Mouse (Mus musculus) forebrain, embryonic 10.5 days (tissue): Measurements from ENCODE around the gene Rpl31. TPM values are rescaled to one million over a fixed set of nuclear protein-coding genes. Genes with fewer than 3 reads are reported as not detected.

ENCODE experiments used
- DNase-seq: peaks from one replicate; pipeline ENCODE4 v3.0.0-alpha.2; 2017; ENCODE audit warnings: low spot score; ENCODE audit errors: extremely low spot score
- H3K27ac ChIP-seq: fragments of 300-500 bp; sonication (generic); 2 replicates; pipeline ENCODE4 v1.5.1; 2016; ENCODE audit warnings: mild to moderate bottlenecking
- H3K27me3 ChIP-seq: fragments of 300-500 bp; sonication (generic); 2 replicates; pipeline ENCODE4 v1.6.1; 2016; ENCODE audit warnings: mild to moderate bottlenecking; ENCODE audit not compliant: poor library complexity, severe bottlenecking
- H3K36me3 ChIP-seq: fragments of 300-500 bp; sonication (generic); replicated peaks from 2 replicates; pipeline ENCODE4 v1.6.1; 2016; ENCODE audit warnings: mild to moderate bottlenecking, moderate library complexity
- H3K4me1 ChIP-seq: fragments of 300-500 bp; sonication (generic); 2 replicates; pipeline ENCODE4 v1.6.1; 2016
- H3K4me3 ChIP-seq: fragments of 300-500 bp; sonication (generic); 2 replicates; pipeline ENCODE4 v1.5.1; 2016; ENCODE audit warnings: mild to moderate bottlenecking, moderate library complexity
- H3K9me3 ChIP-seq: fragments of 300-500 bp; sonication (generic); 2 replicates; pipeline ENCODE4 v1.6.1; 2016; ENCODE audit warnings: mild to moderate bottlenecking, moderate library complexity
- WGBS: fragments of 180-500 bp; shearing (Covaris S2); methylation state at CpG from one replicate; pipeline ENCODE4 v1.1.7; 2016; 5-methylcytosine and 5-hydroxymethylcytosine counted together
- polyA plus RNA-seq: library from polyadenylated mRNA; unstranded; fragments of >200 nt; fragmentation: Nextera tagmentation; extraction: Ambion mirVana; gene quantifications from 2 replicates; pipeline ENCODE4 v1.2.1, GENCODE M21; 2016

Rpl31 gene
- 491 and 499 TPM in 2 replicates for polyA plus RNA-seq

GRCm38 (mm10) chr1:39367601-39368266, at the start of gene Rpl31:
TSS of gene Rpl31 (plus strand) at chr1:39367842.
- Histone ChIP-seq H3K36me3 (peaks cover 41% of the 10 kb centered on the region), H3K9me3 (no peaks in the 10 kb centered on the region), H3K4me1 (peaks cover 21% of the 10 kb centered on the region), H3K27me3 (no peaks in the 10 kb centered on the region), H3K27ac (peak within 1 kb of the TSS; percentile 95), H3K4me3 (peak within 1 kb of the TSS; percentile 95)
- under 1% methylated on average over 62 of the region's 62 CpGs for WGBS
- peak; percentile 96 for DNase-seq

GRCm38 (mm10) chr1:39317935-39318334, 49.7 kb upstream of the Rpl31 start:
- peaks cover 8% of the 10 kb centered on the region for H3K4me1 ChIP-seq
- H3K4me3 ChIP-seq, result no peak overlapping the region
- no peak for DNase-seq
- no peaks in the 10 kb centered on the region for H3K36me3 ChIP-seq
- 92% methylated on average over 2 of the region's 2 CpGs for WGBS
- no peaks in the 10 kb centered on the region for H3K9me3 ChIP-seq
- H3K27me3 ChIP-seq, result peaks cover 7% of the 10 kb centered on the region; the same call in 1 of the 2 replicates
- no peak overlapping the region for H3K27ac ChIP-seq

- H3K4me3 ChIP-seq, result no peak overlapping the region
- H3K27ac ChIP-seq, result no peak overlapping the region
- WGBS, result 90% methylated on average over 7 of the region's 7 CpGs
- no peaks in the 10 kb centered on the region for H3K4me1 ChIP-seq
- DNase-seq, result no peak
- no peaks in the 10 kb centered on the region for H3K36me3 ChIP-seq
- H3K9me3 ChIP-seq, result no peaks in the 10 kb centered on the region
- peaks cover 5% of the 10 kb centered on the region; the same call in 1 of the 2 replicates for H3K27me3 ChIP-seq
Measured at GRCm38 (mm10) chr1:39318870-39319269, 48.8 kb upstream of the Rpl31 start.

- Histone ChIP-seq H3K27me3 (no peaks in the 10 kb centered on the region), H3K9me3 (no peaks in the 10 kb centered on the region), H3K4me1 (no peaks in the 10 kb centered on the region), H3K4me3 (no peak overlapping the region), H3K36me3 (no peaks in the 10 kb centered on the region), H3K27ac (no peak overlapping the region)
- DNase-seq, result no peak
- WGBS, result 89% methylated on average over 6 of the region's 6 CpGs
Measured at GRCm38 (mm10) chr1:39321954-39322353, 45.7 kb upstream of the Rpl31 start.

- H3K27ac ChIP-seq, result no peak overlapping the region
- H3K27me3 ChIP-seq, result no peaks in the 10 kb centered on the region
- H3K4me1 ChIP-seq, result no peaks in the 10 kb centered on the region
- no peaks in the 10 kb centered on the region for H3K36me3 ChIP-seq
- 89% methylated on average over 6 of the region's 6 CpGs for WGBS
- DNase-seq, result no peak
- no peak overlapping the region for H3K4me3 ChIP-seq
- no peaks in the 10 kb centered on the region for H3K9me3 ChIP-seq
Measured at GRCm38 (mm10) chr1:39325228-39325627, 42.4 kb upstream of the Rpl31 start.

GRCm38 (mm10) chr1:39327546-39327945, 40.1 kb upstream of the Rpl31 start:
- Histone ChIP-seq H3K36me3 (no peaks in the 10 kb centered on the region), H3K9me3 (no peaks in the 10 kb centered on the region), H3K4me3 (no peak overlapping the region), H3K27ac (no peak overlapping the region), H3K4me1 (no peaks in the 10 kb centered on the region), H3K27me3 (no peaks in the 10 kb centered on the region)
- no peak for DNase-seq
- WGBS, result 90% methylated on average over 7 of the region's 7 CpGs

- WGBS, result 89% methylated on average over 7 of the region's 7 CpGs
- Histone ChIP-seq H3K9me3 (no peaks in the 10 kb centered on the region), H3K27ac (no peak overlapping the region), H3K36me3 (no peaks in the 10 kb centered on the region), H3K4me1 (peaks cover 7% of the 10 kb centered on the region), H3K27me3 (peaks cover 16% of the 10 kb centered on the region), H3K4me3 (no peak overlapping the region)
- DNase-seq, result no peak
Measured at GRCm38 (mm10) chr1:39330857-39331594, 36.6 kb upstream of the Rpl31 start.

GRCm38 (mm10) chr1:39332456-39332855, 35.2 kb upstream of the Rpl31 start:
- peaks cover 25% of the 10 kb centered on the region for H3K27me3 ChIP-seq
- no peak overlapping the region for H3K27ac ChIP-seq
- DNase-seq, result no peak
- H3K9me3 ChIP-seq, result no peaks in the 10 kb centered on the region
- WGBS, result 89% methylated on average over 4 of the region's 4 CpGs
- H3K36me3 ChIP-seq, result no peaks in the 10 kb centered on the region
- no peak overlapping the region for H3K4me3 ChIP-seq
- H3K4me1 ChIP-seq, result peaks cover 8% of the 10 kb centered on the region

GRCm38 (mm10) chr1:39335561-39336196, 32.0 kb upstream of the Rpl31 start:
- peaks cover 8% of the 10 kb centered on the region for H3K4me1 ChIP-seq
- H3K9me3 ChIP-seq, result no peaks in the 10 kb centered on the region
- H3K27me3 ChIP-seq, result peaks cover 30% of the 10 kb centered on the region
- 23% methylated on average over 15 of the region's 15 CpGs for WGBS
- H3K4me3 ChIP-seq, result no peak overlapping the region; the same call in 1 of the 2 replicates
- H3K27ac ChIP-seq, result peak overlapping the region; percentile 20; the same call in 1 of the 2 replicates
- no peak for DNase-seq
- H3K36me3 ChIP-seq, result no peaks in the 10 kb centered on the region

- no peak for DNase-seq
- WGBS, result 83% methylated on average over 8 of the region's 8 CpGs
- no peak overlapping the region for H3K27ac ChIP-seq
- no peak overlapping the region for H3K4me3 ChIP-seq
- H3K27me3 ChIP-seq, result peaks cover 30% of the 10 kb centered on the region
- H3K9me3 ChIP-seq, result no peaks in the 10 kb centered on the region
- peaks cover 8% of the 10 kb centered on the region for H3K4me1 ChIP-seq
- H3K36me3 ChIP-seq, result no peaks in the 10 kb centered on the region
Measured at GRCm38 (mm10) chr1:39336788-39337187, 30.9 kb upstream of the Rpl31 start.

GRCm38 (mm10) chr1:39338831-39339230, 28.8 kb upstream of the Rpl31 start:
- Histone ChIP-seq H3K9me3 (no peaks in the 10 kb centered on the region), H3K27ac (no peak overlapping the region), H3K27me3 (peaks cover 30% of the 10 kb centered on the region), H3K4me1 (peaks cover 8% of the 10 kb centered on the region), H3K4me3 (no peak overlapping the region), H3K36me3 (no peaks in the 10 kb centered on the region)
- 81% methylated on average over 10 of the region's 10 CpGs for WGBS
- no peak for DNase-seq

- no peaks in the 10 kb centered on the region for H3K9me3 ChIP-seq
- H3K27me3 ChIP-seq, result peaks cover 30% of the 10 kb centered on the region
- WGBS, result 60% methylated on average over 5 of the region's 5 CpGs
- H3K4me1 ChIP-seq, result peaks cover 8% of the 10 kb centered on the region
- no peak overlapping the region for H3K4me3 ChIP-seq
- no peak for DNase-seq
- H3K27ac ChIP-seq, result no peak overlapping the region
- no peaks in the 10 kb centered on the region for H3K36me3 ChIP-seq
Measured at GRCm38 (mm10) chr1:39339455-39339854, 28.2 kb upstream of the Rpl31 start.

GRCm38 (mm10) chr1:39340156-39340555, 27.5 kb upstream of the Rpl31 start:
- Histone ChIP-seq H3K4me3 (no peak overlapping the region), H3K27ac (no peak overlapping the region), H3K4me1 (peaks cover 8% of the 10 kb centered on the region), H3K27me3 (peaks cover 24% of the 10 kb centered on the region), H3K36me3 (no peaks in the 10 kb centered on the region), H3K9me3 (no peaks in the 10 kb centered on the region)
- DNase-seq, result no peak
- 88% methylated on average over 6 of the region's 6 CpGs for WGBS
